Mouse (Mus musculus): ENCODE data around the gene Gm20721. TPM values are rescaled to one million over a fixed set of nuclear protein-coding genes. Genes with fewer than 3 reads are reported as not detected.
"Not testable (repeated sequence)": the region's sequence is repeated elsewhere in the genome, so short reads cannot be mapped to it uniquely, and the experiment has no call there.

The Gm20721 gene
- total RNA-seq (2021), result 1 to 10 TPM; 2.4 to 2.7 TPM
- long read RNA-seq, experiment 1, partial matches to known transcripts, result 0 of 7 reads
- long read RNA-seq, experiment 1, other reads (novel, unspliced or antisense), result 7 of 7 reads
- long read RNA-seq, experiment 2, partial matches to known transcripts, result 0 of 5 reads
- long read RNA-seq, experiment 2, other reads (novel, unspliced or antisense), result 5 of 5 reads

DNA sequence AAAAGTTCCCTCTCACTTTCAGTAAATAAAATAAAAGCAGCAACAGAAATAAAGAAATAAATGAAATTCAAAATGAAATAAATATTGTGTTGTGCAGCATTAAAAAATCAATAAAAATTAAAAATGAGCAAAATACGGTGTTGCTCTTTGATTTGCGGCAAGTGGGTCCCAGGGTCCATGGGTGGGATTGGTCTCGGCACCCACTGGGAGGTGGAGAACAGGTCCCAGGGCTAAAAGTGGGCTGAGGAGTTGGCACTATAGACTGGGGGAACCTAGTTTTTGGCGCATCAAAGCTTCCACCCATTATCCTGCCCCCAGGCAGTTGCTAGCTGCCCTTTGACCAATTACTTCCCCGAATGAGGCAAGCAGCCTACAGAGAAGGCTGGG, at the start of gene Gm20721:
Gene Gm20721 (minus strand): TSS at position 101 of the 387 bp plus-strand sequence.
- no peak for DNase-seq (ENCODE audit: low spot score in 2 of 2)

GRCm38 (mm10) chr2:174393383-174393782, 46.9 kb upstream of the Gm20721 start:
- DNase-seq (ENCODE audit: low spot score in 2 of 2), result no peak

DNA sequence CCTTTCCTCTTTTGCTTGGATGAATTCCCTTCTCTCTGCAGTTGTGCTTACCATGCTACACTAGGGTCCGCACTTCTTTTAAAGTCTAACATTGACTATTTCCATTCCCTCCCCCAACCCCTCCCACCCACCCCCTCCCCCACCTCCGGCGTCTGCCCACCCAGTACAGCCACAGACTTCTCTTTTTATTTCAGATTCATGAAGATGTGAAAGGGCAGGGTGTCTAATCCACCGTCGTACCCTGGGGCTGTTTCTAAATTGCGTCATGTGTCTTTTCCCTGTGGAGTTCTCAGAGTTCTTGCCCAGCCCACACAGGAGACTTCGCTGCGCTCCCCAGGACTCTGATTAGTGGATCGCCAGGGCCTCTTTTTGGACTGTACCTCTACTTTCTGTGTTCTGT, 46.0 kb upstream of the Gm20721 start:
- DNase-seq (ENCODE audit: low spot score in 2 of 2), result no peak

DNA sequence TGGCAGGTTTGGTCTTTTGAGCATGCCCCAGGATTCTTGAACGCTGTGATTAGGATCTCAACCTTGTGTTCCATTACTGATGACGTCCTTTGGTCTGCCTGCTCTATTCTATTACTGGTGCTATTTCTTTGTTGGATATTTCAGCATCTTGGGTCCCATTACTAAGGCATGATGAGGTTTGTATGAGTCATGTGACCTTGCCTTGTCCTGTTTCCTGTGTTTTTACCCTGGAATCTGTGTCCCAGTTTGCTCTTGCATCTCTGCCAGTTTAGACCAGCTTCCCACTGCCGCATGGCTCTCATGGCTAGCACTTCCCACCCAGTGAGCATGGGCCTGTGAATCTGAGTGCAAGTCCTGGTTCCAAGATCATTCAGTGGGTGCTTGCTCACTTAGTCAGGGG, 45.4 kb upstream of the Gm20721 start:
- DNase-seq (ENCODE audit: low spot score in 2 of 2), result no peak

DNA sequence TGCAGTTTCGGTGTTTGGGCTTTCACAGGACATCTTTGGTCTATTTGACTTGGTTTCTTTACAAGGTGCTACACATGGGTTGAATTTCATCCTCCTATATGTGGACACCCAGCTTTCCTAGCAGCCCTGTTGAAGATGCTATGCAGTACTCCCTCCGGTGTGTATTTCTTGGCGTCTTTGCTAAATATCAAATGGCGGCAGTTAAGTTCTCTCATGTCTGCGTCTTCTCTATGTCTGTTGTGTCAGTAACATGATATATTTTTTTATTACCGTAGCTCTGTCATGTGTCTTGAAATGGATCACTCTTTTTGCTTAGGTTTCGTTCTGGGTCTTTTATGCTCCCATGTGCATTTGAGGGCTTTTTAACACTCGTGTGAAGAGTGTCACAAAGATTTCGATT, 34.5 kb upstream of the Gm20721 start:
- DNase-seq (ENCODE audit: low spot score in 2 of 2), result no peak

DNA sequence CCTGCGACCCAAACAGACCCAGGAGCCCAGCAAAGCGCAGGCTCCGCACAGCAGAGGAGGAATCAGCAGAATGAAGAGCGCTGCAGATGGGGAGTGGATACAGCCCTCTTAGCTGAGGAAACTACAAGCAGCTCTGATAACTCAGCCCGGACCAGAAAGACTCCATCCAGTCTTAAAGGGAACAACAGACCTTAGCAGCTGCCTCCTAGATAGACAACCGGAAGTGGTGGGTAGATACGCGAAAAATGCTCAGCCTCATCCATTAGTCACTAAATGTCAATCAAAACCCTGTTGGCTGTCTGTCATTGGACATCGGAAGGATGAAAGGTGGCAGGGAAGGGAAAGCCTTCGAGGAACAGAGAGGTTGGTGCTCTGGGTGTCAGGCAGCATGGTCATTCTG, 20.1 kb upstream of the Gm20721 start:
- no peak for DNase-seq (ENCODE audit: low spot score in 2 of 2)

DNA sequence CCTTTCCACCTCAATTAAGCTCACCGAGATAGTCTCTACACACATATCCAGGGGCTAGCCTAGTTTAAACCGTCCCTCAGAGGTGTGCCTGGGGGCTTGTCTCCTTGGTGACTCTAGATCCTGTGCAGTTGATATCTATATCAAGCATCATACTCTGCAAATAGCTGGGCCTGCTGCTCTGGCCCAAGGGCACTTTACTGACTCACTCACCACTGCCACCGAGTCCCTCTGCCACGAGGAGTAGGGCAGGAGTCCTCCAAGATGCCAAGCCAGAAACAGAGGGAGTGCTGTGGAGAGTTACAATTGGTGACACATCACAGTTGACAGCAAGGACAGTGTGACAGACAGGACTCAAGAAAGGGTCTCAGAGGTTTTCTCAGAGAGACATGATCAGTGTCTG, 13.1 kb upstream of the Gm20721 start:
- DNase-seq (ENCODE audit: low spot score in 2 of 2), result no peak

DNA sequence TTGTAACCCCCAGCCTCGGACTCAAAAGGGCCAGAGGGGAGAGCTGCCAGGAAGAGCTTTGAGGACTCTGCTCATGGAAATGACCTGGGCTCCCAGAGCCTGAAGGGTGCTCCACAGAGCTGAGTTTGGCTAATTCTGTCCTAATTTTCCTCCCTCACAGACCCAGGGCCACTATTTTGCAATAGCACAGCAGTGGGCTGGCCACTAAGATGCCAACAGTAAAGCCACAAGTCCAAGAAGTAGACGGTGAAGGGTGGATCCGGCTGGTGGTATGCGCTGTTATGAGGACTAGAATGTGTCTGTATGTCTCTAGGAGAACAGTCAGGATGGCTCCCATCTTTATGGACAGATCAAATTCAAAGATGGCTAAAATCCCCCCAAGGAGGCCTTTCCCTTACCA, 12.0 kb upstream of the Gm20721 start:
- DNase-seq (ENCODE audit: low spot score in 2 of 2), result no peak

- DNase-seq (ENCODE audit: low spot score in 2 of 2), result not testable (repeated sequence)
Observed at GRCm38 (mm10) chr2:174346999-174347668, 622 bp upstream of the Gm20721 start.

GRCm38 (mm10) chr2:174344996-174345395, 1.5 kb downstream of the Gm20721 start:
- no peak for DNase-seq (ENCODE audit: low spot score in 2 of 2)

GRCm38 (mm10) chr2:174344003-174344655, 2.4 kb downstream of the Gm20721 start:
- peak; percentile 69 to 71 for DNase-seq (ENCODE audit: low spot score in 2 of 2)

- no peak for DNase-seq (ENCODE audit: low spot score in 2 of 2)
Observed at GRCm38 (mm10) chr2:174343566-174343965, 2.9 kb downstream of the Gm20721 start.

- no peak for DNase-seq (ENCODE audit: low spot score in 2 of 2)
Observed at GRCm38 (mm10) chr2:174342793-174343400, 3.6 kb downstream of the Gm20721 start.

GRCm38 (mm10) chr2:174340893-174341580, 5.5 kb downstream of the Gm20721 start:
- no peak for DNase-seq (ENCODE audit: low spot score in 2 of 2)

DNA sequence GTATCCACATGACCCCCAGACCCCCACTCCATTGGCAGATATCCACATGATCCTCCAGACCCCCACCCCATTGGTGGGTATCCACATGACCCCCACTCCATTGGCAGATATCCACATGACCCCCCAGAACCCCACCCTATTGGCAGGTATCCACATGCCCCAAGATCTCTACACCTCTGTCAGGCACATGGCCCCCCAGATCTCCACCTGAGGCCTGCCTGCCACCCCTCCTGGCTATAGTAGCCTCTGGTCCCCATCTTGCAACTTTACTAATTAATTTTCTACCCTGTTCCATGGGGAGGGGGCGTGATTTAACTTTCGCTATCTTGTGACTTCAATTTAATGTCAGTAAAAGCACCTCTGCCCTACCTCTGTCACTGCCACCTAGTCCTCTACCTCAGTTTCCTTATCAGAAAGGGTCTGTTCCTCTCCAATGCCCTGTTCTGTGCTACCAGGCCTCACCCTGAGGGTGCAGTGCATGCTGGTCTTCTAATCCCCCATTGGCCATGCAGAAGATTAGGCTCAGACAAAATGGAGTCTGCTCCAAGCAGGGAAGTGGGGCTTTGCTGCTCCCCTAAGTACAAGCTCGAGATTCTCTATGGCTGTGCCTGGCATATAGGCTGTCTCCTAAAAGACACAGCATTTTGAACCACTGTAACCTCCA, 6.2 kb downstream of the Gm20721 start:
- DNase-seq (ENCODE audit: low spot score in 2 of 2), result no peak

- no peak for DNase-seq (ENCODE audit: low spot score in 2 of 2)
Observed at GRCm38 (mm10) chr2:174339701-174340100, 6.8 kb downstream of the Gm20721 start.

DNA sequence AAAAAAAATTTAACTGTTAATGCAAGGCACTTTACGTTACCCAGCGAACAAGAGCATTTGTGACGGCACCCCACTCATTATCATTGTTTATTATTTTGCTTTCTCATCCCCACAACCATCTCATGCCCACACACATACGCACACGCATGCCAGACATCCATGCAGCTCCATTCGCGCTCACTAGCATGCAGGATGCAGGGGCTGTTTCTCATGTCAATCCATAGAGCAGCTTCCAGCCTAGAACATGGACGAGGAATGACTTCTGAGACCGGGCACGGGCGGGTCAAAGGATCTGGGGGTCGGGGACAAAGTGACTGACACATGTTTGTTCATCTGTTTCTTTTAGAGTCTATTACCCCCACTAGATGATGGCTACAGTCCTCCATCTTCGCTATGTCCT, 9.2 kb downstream of the Gm20721 start:
- no peak for DNase-seq (ENCODE audit: low spot score in 2 of 2)

GRCm38 (mm10) chr2:174334415-174334814, 12.1 kb downstream of the Gm20721 start:
- DNase-seq (ENCODE audit: low spot score in 2 of 2), result no peak

- DNase-seq (ENCODE audit: low spot score in 2 of 2), result no peak
Observed at GRCm38 (mm10) chr2:174333239-174333890, 13.1 kb downstream of the Gm20721 start.

DNA sequence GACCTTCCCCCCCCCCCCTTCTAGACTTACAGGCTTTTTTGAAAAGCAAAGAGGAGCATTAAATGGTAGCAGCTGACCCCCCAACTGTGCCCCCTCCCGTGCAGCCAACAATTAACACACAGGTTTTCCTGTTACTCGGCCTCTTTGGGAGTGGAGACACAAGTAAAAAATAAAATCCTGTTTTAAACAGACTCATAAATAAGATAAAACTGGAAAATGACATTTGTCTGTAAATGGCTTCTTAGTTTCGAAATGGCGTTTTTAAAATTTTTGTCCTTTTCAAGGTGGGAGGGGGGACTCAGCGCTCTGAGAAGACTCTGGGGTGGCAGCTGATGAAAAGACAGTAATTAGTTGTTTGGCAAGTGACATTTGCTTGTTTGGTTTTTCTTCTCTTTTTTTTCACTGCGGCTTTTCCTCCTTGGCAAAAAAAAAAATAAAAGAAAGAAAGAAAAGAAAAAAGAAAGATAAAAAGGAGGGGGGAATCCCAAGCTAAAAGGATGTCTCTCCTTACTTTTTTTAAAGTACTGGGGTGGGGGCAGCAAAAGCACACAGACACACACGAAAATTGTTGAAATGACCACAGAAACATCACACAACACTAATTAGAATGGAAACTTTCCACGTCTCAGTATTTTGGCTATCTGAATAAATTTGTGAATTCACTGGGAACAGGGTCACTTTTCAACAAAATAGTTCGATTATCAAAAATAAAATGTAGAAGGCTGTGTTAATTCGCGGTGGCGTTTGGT, 15.1 kb downstream of the Gm20721 start:
- DNase-seq (ENCODE audit: low spot score in 2 of 2), result no peak

All from left cerebral cortex, adult 18-20 months (tissue).